14 mouse cellular contexts compared by ENCODE assay signal in genomic region chr1:64220486-64220885, GRCm38 (mm10).
DNase-seq lines count a peak whose midpoint lies in the region; ATAC-seq and TF ChIP-seq lines count a peak whose summit lies in the region.
"Had no signal": no experiment of that assay in that cellular context is flagged by ENCODE, and none has a peak within 500 bp of the region (broad histone marks: within the 10 kb centered on the region; RNA-seq: fewer than 3 reads in every experiment).

No protein-coding gene starts in this region.

- no peak overlapping the region for H3K4me2 ChIP-seq in forebrain, embryonic 15.5 days (replicated peaks)
- no peak overlapping the region for H3K4me2 ChIP-seq in neural tube, embryonic 14.5 days (ENCODE audit: low read depth, low read length)
- H3K4me2 ChIP-seq: liver, embryonic 11.5 days had no signal

- no peak overlapping the region for H3K4me3 ChIP-seq in left cerebral cortex, adult 2 months
- H3K4me3 ChIP-seq in forebrain, embryonic 15.5 days: no peak overlapping the region
- H3K4me3 ChIP-seq in neural tube, embryonic 14.5 days (ENCODE audit: low read depth, low read length): no peak overlapping the region
- no peak overlapping the region for H3K4me3 ChIP-seq in heart, embryonic 10.5 days

- no peaks in the 10 kb centered on the region for H3K36me3 ChIP-seq in forebrain, embryonic 15.5 days
- no peaks in the 10 kb centered on the region for H3K36me3 ChIP-seq in neural tube, embryonic 14.5 days (ENCODE audit: control insufficient read depth, insufficient read depth, low read length)
- no peaks in the 10 kb centered on the region for H3K36me3 ChIP-seq in heart, embryonic 10.5 days
- H3K36me3 ChIP-seq: G1E had no signal

- TF ChIP-seq CTCF in left cerebral cortex, adult 2 months (IDR thresholded peaks at IDR 0.05): no peak

- peaks cover 24% of the 10 kb centered on the region for H3K4me1 ChIP-seq in forebrain, embryonic 15.5 days
- H3K4me1 ChIP-seq in neural tube, embryonic 14.5 days (ENCODE audit: control insufficient read depth, insufficient read depth, low read length): peaks cover 4% of the 10 kb centered on the region; the same call in 1 of the 2 replicates
- H3K4me1 ChIP-seq in heart, embryonic 10.5 days: peaks cover 8% of the 10 kb centered on the region; the same call in 1 of the 2 replicates

- 47% methylated on average over 1 of the region's 1 CpGs for WGBS in forebrain, embryonic 15.5 days
- WGBS in neural tube, embryonic 14.5 days: 76% methylated on average over 1 of the region's 1 CpGs
- WGBS in heart, embryonic 10.5 days: 85% methylated on average over 1 of the region's 1 CpGs

- no peak overlapping the region for H3K9ac ChIP-seq in forebrain, embryonic 15.5 days (replicated peaks)
- no peak overlapping the region for H3K9ac ChIP-seq in neural tube, embryonic 14.5 days (replicated peaks; ENCODE audit: low read depth, low read length)

- no peaks in the 10 kb centered on the region for H3K9me3 ChIP-seq in forebrain, embryonic 15.5 days
- no peaks in the 10 kb centered on the region for H3K9me3 ChIP-seq in neural tube, embryonic 14.5 days (ENCODE audit: control insufficient read depth, low read length)
- no peaks in the 10 kb centered on the region for H3K9me3 ChIP-seq in heart, embryonic 10.5 days
- H3K9me3 ChIP-seq: G1E had no signal

- 0 out of 2 replicates have a peak, but pooled peaks have one; percentile 47 for ATAC-seq in cerebellum, adult (ENCODE audit: insufficient number of reproducible peaks, low FRiP score, low TSS enrichment)
- ATAC-seq in forebrain, embryonic 15.5 days (replicated peaks): peak; percentile 41; the same call in 1 of the 2 replicates
- peak; percentile 48; the same call in 1 of the 2 replicates for ATAC-seq in neural tube, embryonic 14.5 days (ENCODE audit: low read depth)

- no peaks in the 10 kb centered on the region for H3K27me3 ChIP-seq in forebrain, embryonic 15.5 days
- no peaks in the 10 kb centered on the region for H3K27me3 ChIP-seq in neural tube, embryonic 14.5 days (ENCODE audit: control insufficient read depth, insufficient read depth, low read length)
- H3K27me3 ChIP-seq in heart, embryonic 10.5 days (ENCODE audit: insufficient read depth, poor library complexity, severe bottlenecking): no peaks in the 10 kb centered on the region

- peak overlapping the region; percentile 32; the same call in 1 of the 2 replicates for H3K27ac ChIP-seq in left cerebral cortex, adult 2 months
- peak overlapping the region; percentile 54 for H3K27ac ChIP-seq in forebrain, embryonic 15.5 days (replicated peaks)
- no peak overlapping the region for H3K27ac ChIP-seq in neural tube, embryonic 14.5 days (ENCODE audit: low read depth, low read length)
- H3K27ac ChIP-seq in heart, embryonic 10.5 days: no peak overlapping the region

- intact Hi-C loops in left cerebral cortex, adult 2 months (cut with DNase I): no loop called here
- intact Hi-C loops in left cerebral cortex, postnatal 36 days (cut with DNase I): loop anchor here (5.0 kb wide), 1 partner anchor 98 kb away; the partner anchor contains the start of gene Klf7

- DNase-seq in cerebellum, postnatal 36 days: no peak
- no peak for DNase-seq in left cerebral cortex, adult 2 months (ENCODE audit: extremely low spot score in 1 of 2, low spot score in 2 of 2)
- DNase-seq in left cerebral cortex, postnatal 36 days (ENCODE audit: low spot score in 2 of 2): no peak
- no peak for DNase-seq in testis, postnatal 10 days (ENCODE audit: low spot score)
- no peak for DNase-seq in heart, embryonic 10.5 days (ENCODE audit: low spot score)
- DNase-seq: gastrocnemius, postnatal 36 days; kidney, adult 8-10 months; lung, postnatal 14 days; right cerebral cortex, postnatal 14 days had no signal

Comparison
In these comparisons a context has a peak if more than half of its experiments do, and no peak if none do; other contexts are left out.
1. H3K27ac ChIP-seq: peak in left cerebral cortex, adult 2 months (single experiment) and forebrain, embryonic 15.5 days (single experiment); none in neural tube, embryonic 14.5 days (single experiment) and heart, embryonic 10.5 days (single experiment).
2. Peak in every context shown above with its lines, with median percentiles within 50 percentile points of each other: ATAC-seq.